Mouse (Mus musculus): Measurements from ENCODE around the gene Pbxip1. TPM values are rescaled to one million over a fixed set of nuclear protein-coding genes. Genes with fewer than 3 reads are reported as not detected.

Gene Pbxip1
- polyA plus RNA-seq, 1 experiment = 91.6 TPM

DNA sequence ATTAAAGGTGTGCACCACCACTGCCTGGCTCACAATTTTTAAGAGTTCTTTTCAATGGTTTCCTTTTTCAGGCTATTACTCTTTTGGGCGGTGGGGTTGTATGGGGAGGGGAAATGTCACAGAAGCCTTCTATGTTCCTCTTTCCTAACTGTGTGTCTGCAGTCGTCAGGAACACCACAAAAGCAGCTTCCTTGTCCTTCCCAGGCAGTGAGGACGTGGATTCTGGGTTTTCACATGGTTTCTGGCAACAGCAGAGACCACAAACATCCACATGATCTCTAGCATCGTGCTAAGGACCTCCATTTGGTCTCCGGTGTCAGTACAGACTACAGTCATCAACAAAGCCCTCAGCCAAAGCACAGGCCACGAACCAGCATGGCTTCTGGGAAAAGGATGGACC is 37.3 kb downstream of the Pbxip1 start:
- no peaks in the 10 kb centered on the region; the same call in 1 of the 2 replicates for H3K4me1 ChIP-seq (ENCODE audit: control insufficient read depth, insufficient read depth, low read length)
- TF ChIP-seq CTCF (IDR thresholded peaks at IDR 0.05; ENCODE audit: borderline replicate concordance, insufficient read depth, low read length) (no peak), POLR2A (IDR thresholded peaks at IDR 0.05; ENCODE audit: low read depth, low read length) (no peak)
- H3K4me3 ChIP-seq (ENCODE audit: insufficient read depth, low read length) = no peak overlapping the region
- H3K27ac ChIP-seq (ENCODE audit: insufficient read depth, low read length) = no peak overlapping the region

DNA sequence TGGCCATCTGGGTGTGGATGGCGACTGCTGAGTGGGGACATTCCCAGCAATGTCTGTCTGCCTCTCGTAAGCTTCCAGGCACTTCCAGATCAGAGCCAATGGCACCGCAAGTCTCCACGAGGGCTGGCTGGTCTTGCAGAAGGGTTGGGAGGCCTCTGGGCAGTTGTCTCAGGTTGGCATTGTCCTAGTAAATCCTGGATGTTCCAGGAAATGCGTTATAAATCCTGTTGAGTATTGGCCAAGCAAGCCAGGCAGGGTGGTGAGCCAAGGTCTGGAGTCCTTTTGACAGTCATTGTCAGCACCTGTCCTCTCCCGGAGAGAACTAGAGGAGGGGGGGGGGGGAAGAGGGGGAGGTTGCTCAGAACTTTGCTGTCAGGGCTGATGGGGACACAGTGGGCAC is 42.5 kb downstream of the Pbxip1 start:
- no peak for TF ChIP-seq CTCF (IDR thresholded peaks at IDR 0.05; ENCODE audit: borderline replicate concordance, insufficient read depth, low read length)
- TF ChIP-seq POLR2A (IDR thresholded peaks at IDR 0.05; ENCODE audit: low read depth, low read length) = no peak
- Histone ChIP-seq H3K27ac (ENCODE audit: insufficient read depth, low read length) (no peak overlapping the region), H3K4me3 (ENCODE audit: insufficient read depth, low read length) (no peak overlapping the region), H3K4me1 (ENCODE audit: control insufficient read depth, insufficient read depth, low read length) (no peaks in the 10 kb centered on the region)

DNA sequence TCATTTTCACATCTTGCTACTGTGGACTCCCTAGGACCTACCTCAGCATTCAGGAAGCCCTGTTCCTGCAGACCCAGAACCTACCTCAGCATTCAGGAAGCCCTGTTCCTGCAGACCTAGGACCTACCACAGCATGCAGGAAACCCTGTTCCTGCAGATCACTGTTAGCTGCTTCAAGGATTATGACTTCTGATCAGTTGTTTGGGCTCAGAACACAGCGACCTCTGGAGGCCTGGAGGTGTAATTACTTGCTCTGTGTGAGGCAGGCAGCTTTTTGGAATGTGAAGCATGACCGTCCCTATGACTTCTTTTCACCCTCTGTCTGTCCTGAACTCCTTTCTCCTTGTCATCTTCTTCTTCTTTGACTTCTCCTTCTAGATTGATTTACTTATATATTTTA is 45.0 kb downstream of the Pbxip1 start:
- TF ChIP-seq POLR2A (IDR thresholded peaks at IDR 0.05; ENCODE audit: low read depth, low read length) (no peak), CTCF (IDR thresholded peaks at IDR 0.05; ENCODE audit: borderline replicate concordance, insufficient read depth, low read length) (no peak)
- no peaks in the 10 kb centered on the region for H3K4me1 ChIP-seq (ENCODE audit: control insufficient read depth, insufficient read depth, low read length)
- H3K27ac ChIP-seq (ENCODE audit: insufficient read depth, low read length) = no peak overlapping the region
- H3K4me3 ChIP-seq (ENCODE audit: insufficient read depth, low read length) = no peak overlapping the region

DNA sequence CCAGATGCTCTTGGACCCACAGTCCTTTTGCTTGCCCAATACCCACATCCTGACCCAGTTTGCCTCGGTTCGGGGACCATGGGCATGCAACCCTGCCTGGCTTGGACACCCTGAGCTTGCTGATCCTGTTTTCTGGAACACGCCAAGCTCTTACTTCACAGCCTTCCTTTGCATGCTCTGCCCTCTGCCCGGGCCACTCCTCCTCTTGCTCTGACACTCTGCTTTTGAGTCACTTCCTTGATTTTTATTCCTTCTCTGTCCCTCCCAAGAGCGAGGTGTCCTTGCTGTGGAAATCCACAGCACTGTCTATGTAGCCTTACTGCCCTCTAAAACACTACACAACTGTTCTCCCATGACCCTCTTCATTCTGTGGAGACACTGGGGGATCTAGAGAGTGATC is 45.7 kb downstream of the Pbxip1 start:
- Histone ChIP-seq H3K27ac (ENCODE audit: insufficient read depth, low read length) (no peak overlapping the region), H3K4me1 (ENCODE audit: control insufficient read depth, insufficient read depth, low read length) (no peaks in the 10 kb centered on the region), H3K4me3 (ENCODE audit: insufficient read depth, low read length) (no peak overlapping the region)
- no peak for TF ChIP-seq CTCF (IDR thresholded peaks at IDR 0.05; ENCODE audit: borderline replicate concordance, insufficient read depth, low read length)
- no peak for TF ChIP-seq POLR2A (IDR thresholded peaks at IDR 0.05; ENCODE audit: low read depth, low read length)

DNA sequence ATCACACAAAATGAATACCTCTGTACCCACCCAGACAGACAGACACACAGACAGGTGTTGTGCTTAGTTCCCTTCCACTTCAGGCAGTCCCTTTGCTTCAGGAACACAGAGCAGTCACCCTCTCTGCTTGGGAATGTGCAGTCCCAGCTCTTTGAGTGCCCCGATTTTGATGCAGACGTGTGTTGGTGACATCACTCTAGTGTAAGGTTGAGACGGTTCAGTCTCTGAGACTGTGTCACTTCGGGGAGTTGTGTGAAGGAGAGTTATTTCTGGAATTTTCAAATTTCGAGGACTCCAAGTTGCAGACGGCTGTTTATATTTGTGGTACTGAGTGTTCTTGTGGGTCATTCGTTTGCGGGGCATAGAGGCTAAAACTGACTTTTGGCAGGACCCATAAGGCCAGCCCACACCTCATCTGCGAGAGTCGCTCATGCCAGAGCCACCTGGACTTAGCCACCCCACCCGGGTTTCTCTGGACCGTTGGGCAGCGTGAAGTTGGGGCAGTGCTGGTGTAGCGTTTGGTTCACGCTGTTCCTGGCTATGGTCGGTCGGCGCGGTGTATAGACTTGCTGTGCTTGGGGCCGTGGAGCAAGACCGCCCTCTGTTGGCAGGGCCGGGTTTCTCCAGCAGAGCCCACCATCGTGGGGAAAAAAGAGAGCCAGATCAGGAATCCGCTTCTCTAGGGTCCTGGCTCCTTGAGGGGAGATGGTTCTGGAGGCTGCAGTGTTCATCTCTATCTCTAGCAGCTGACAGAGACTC is 48.4 kb downstream of the Pbxip1 start:
- H3K4me1 ChIP-seq (ENCODE audit: control insufficient read depth, insufficient read depth, low read length) = no peaks in the 10 kb centered on the region
- no peak overlapping the region for H3K4me3 ChIP-seq (ENCODE audit: insufficient read depth, low read length)
- H3K27ac ChIP-seq (ENCODE audit: insufficient read depth, low read length) = no peak overlapping the region
- peak; percentile 94 for TF ChIP-seq CTCF (IDR thresholded peaks at IDR 0.05; ENCODE audit: borderline replicate concordance, insufficient read depth, low read length)
- no peak for TF ChIP-seq POLR2A (IDR thresholded peaks at IDR 0.05; ENCODE audit: low read depth, low read length)

DNA sequence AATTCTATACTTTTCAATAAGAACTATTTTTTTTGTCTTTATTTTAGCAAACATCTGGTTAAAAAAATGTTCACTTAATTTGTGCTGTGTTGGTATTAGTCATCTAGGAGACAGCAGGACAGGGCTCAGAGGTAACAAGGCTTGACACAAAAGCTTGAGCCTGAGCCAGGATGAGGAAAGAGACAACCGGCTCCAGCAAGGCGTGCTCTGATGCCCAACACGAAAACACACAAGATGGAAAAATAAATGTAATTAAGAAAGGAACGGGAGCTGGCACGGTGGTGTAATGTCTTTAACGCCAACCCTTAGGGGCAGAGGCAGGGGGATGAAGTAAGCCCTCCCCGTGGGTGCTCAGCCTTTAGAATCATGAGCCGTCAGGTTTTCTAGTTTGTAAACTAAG is 49.6 kb downstream of the Pbxip1 start:
- Histone ChIP-seq H3K27ac (ENCODE audit: insufficient read depth, low read length) (no peak overlapping the region), H3K4me1 (ENCODE audit: control insufficient read depth, insufficient read depth, low read length) (no peaks in the 10 kb centered on the region), H3K4me3 (ENCODE audit: insufficient read depth, low read length) (no peak overlapping the region)
- no peak for TF ChIP-seq POLR2A (IDR thresholded peaks at IDR 0.05; ENCODE audit: low read depth, low read length)
- TF ChIP-seq CTCF (IDR thresholded peaks at IDR 0.05; ENCODE audit: borderline replicate concordance, insufficient read depth, low read length) = no peak

DNA sequence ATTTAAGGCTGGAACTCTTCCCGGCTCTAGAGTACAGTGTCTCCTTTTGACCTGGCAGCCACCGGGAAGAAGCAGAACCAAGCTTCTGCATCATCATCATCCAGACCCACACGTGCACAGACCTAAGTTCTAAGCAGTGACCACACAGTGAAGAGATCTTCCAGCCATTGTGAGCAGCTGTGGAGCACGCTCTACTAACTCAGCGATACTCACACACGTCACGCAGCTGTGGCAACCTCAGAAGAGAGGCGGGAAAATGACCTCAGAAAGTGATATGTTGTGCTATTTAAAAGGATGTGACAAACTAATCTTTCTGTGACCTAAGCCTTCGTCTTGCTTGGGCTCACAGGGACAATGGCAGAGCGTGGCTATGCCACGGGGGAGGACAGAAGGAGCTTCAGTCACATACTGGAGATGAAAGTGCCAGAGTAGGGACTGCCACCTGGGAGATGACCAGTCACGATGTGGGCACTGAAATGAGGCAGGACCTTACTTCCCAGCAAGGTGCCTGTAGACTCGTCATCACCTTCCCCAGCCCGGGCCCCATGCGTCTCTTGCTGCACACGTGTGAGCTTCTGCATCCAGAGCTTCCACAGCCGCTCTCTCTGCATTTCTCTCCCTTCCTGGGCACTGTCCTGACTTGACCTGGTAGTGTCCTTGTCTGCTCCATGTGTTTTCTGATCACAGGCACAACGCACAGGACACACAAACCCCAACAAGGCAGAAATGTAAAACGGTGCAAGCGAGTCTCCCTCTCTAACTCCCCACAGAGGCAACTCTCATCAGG is 50.6 kb downstream of the Pbxip1 start:
- Histone ChIP-seq H3K27ac (ENCODE audit: insufficient read depth, low read length) (no peak overlapping the region), H3K4me3 (ENCODE audit: insufficient read depth, low read length) (no peak overlapping the region), H3K4me1 (ENCODE audit: control insufficient read depth, insufficient read depth, low read length) (no peaks in the 10 kb centered on the region)
- TF ChIP-seq POLR2A (IDR thresholded peaks at IDR 0.05; ENCODE audit: low read depth, low read length) = no peak
- TF ChIP-seq CTCF (IDR thresholded peaks at IDR 0.05; ENCODE audit: borderline replicate concordance, insufficient read depth, low read length) = no peak

DNA sequence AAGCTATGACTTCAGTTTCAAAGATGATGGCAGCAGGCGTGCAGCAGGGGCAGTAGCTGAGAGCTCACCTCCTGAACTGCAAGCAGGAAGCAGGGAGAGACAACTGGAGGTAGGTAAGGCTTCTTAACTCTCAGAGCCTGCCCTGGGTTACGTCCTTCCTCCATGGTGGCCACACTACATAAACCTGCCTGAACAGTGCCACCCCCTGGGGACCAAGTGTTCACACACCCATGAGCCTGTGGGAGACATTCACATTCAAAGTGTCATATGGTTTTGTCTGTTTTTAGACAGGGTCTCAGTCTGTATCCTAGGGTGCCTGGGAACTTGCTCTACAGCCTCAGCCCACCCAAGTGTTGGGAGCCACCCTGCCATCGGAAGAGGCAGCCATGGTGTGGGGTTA is 54.3 kb downstream of the Pbxip1 start:
- no peak overlapping the region for H3K4me3 ChIP-seq (ENCODE audit: insufficient read depth, low read length)
- TF ChIP-seq POLR2A (IDR thresholded peaks at IDR 0.05; ENCODE audit: low read depth, low read length) = no peak
- no peak for TF ChIP-seq CTCF (IDR thresholded peaks at IDR 0.05; ENCODE audit: borderline replicate concordance, insufficient read depth, low read length)
- no peak overlapping the region for H3K27ac ChIP-seq (ENCODE audit: insufficient read depth, low read length)
- no peaks in the 10 kb centered on the region for H3K4me1 ChIP-seq (ENCODE audit: control insufficient read depth, insufficient read depth, low read length)

DNA sequence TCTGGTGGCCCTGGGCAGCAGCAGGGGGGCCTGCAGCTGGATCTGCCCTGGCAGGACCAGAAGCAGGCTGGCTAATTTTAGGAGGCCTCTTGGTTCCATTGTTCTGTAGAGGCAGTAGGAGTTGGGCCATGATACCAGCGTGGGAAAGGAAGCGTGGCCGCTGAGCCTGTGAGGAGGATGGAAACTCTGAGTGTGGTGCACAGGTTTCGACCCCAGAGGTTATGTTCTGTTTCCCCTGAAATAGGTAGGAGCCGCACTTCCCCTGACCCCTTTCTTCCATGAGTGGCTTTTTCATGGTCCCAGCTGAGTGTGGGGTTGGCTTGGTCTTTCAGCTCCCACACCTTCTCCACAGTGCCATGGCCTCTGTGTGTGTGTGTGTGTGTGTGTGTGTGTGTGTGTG is 55.1 kb downstream of the Pbxip1 start:
- TF ChIP-seq CTCF (IDR thresholded peaks at IDR 0.05; ENCODE audit: borderline replicate concordance, insufficient read depth, low read length) (no peak), POLR2A (IDR thresholded peaks at IDR 0.05; ENCODE audit: low read depth, low read length) (no peak)
- no peak overlapping the region for H3K4me3 ChIP-seq (ENCODE audit: insufficient read depth, low read length)
- H3K4me1 ChIP-seq (ENCODE audit: control insufficient read depth, insufficient read depth, low read length) = no peaks in the 10 kb centered on the region
- no peak overlapping the region for H3K27ac ChIP-seq (ENCODE audit: insufficient read depth, low read length)

DNA sequence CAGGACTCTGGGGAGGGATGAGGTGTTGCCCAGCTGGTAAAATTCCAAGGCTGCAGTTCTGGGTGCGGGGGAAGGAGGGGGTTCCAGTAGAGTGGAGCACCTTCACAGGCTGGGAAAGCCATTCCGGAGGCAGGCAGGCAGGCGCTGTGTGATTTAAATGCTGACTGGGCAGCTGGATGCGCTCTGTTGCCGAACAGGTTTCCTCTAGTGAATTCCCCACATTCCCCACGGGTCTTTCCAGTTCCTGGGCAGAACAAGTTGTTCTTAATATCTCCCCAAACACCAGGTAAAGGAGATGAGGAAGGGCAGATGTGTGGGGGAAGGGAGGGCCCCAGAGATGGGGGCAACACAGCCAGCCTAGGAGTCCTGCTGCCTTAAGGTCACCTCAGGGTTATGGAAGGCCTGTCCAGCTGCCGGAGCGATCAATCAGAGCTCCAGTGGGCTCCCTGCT is 56.2 kb downstream of the Pbxip1 start:
- H3K4me3 ChIP-seq (ENCODE audit: insufficient read depth, low read length) = no peak overlapping the region
- TF ChIP-seq CTCF (IDR thresholded peaks at IDR 0.05; ENCODE audit: borderline replicate concordance, insufficient read depth, low read length) (no peak), POLR2A (IDR thresholded peaks at IDR 0.05; ENCODE audit: low read depth, low read length) (no peak)
- H3K4me1 ChIP-seq (ENCODE audit: control insufficient read depth, insufficient read depth, low read length) = no peaks in the 10 kb centered on the region
- no peak overlapping the region for H3K27ac ChIP-seq (ENCODE audit: insufficient read depth, low read length)

Data from embryonic fibroblast, embryonic 13.5 days (primary cell).